Mouse (Mus musculus) MEL (cell line): ENCODE results near the gene Rps15. TPM values are rescaled to one million over a fixed set of nuclear protein-coding genes. Genes with fewer than 3 reads are reported as not detected.

Experiments used
- DNase-seq: peaks from one replicate; pipeline ENCODE4 v3.0.0; 2011; ENCODE audit warnings: low read depth, low spot score
- H3K27ac ChIP-seq: 2 replicates; pipeline ENCODE4 v1.5.1; 2012; ENCODE audit warnings: low read depth, mild to moderate bottlenecking, control low read depth, low read length, moderate library complexity; ENCODE audit not compliant: control insufficient read depth
- H3K27me3 ChIP-seq, 2 experiments: fragments of 150-350 bp in 1 of 2; sonication (generic) in 1 of 2; 2 replicates each; pipeline ENCODE4 v1.6.1; 2012; ENCODE audit warnings: low read length in 2 of 2, mild to moderate bottlenecking in 2 of 2, improper control_type of control experiment in 1 of 2, moderate library complexity in 1 of 2; ENCODE audit not compliant: insufficient read depth in 2 of 2, control insufficient read depth in 1 of 2
- H3K36me3 ChIP-seq, 2 experiments: 2 replicates each; pipeline ENCODE4 v1.6.1; 2012 to 2014; ENCODE audit warnings: low read length in 2 of 2, improper control_type of control experiment in 1 of 2, inconsistent platforms in 1 of 2, mild to moderate bottlenecking in 1 of 2; ENCODE audit not compliant: insufficient read depth in 2 of 2, control insufficient read depth in 1 of 2
- H3K4me1 ChIP-seq, 2 experiments: fragments of 150-350 bp in 1 of 2; sonication (generic) in 1 of 2; 2 replicates each; pipeline ENCODE4 v1.6.1; 2012; ENCODE audit warnings: low read length in 2 of 2, improper control_type of control experiment in 1 of 2, mild to moderate bottlenecking in 1 of 2; ENCODE audit not compliant: insufficient read depth in 2 of 2, control insufficient read depth in 1 of 2
- H3K4me3 ChIP-seq, 2 experiments: fragments of 150-350 bp in 1 of 2; sonication (generic) in 1 of 2; 2 replicates each; pipeline ENCODE4 v1.5.1; 2012; ENCODE audit warnings: low read depth in 2 of 2, low read length in 2 of 2, mild to moderate bottlenecking in 2 of 2, moderate library complexity in 2 of 2, control low read depth in 1 of 2, improper control_type of control experiment in 1 of 2; ENCODE audit not compliant: control insufficient read depth in 1 of 2, insufficient read depth in 1 of 2
- H3K79me2 ChIP-seq: 2 replicates; pipeline ENCODE4 v1.6.1; 2012; ENCODE audit warnings: mild to moderate bottlenecking, low read length, moderate library complexity; ENCODE audit not compliant: control insufficient read depth, poor library complexity, insufficient read depth
- H3K9ac ChIP-seq: 2 replicates; pipeline ENCODE4 v1.6.1; 2012; ENCODE audit warnings: low read depth, mild to moderate bottlenecking, control low read depth, low read length, moderate library complexity; ENCODE audit not compliant: control insufficient read depth, poor library complexity, severe bottlenecking
- H3K9me3 ChIP-seq: fragments of 150-350 bp; sonication (generic); replicated peaks from 2 replicates; pipeline ENCODE4 v1.6.1; 2012; ENCODE audit warnings: mild to moderate bottlenecking, low read length, improper control_type of control experiment, moderate library complexity; ENCODE audit not compliant: insufficient read depth
- BHLHE40 ChIP-seq: IDR thresholded peaks from 2 replicates; pipeline ENCODE4 v1.6.1; 2012; ENCODE audit warnings: low read depth, mild to moderate bottlenecking, inconsistent platforms, low read length, improper control_type of control experiment, borderline replicate concordance
- CHD1 ChIP-seq: IDR thresholded peaks from 2 replicates; pipeline ENCODE4 v1.6.1; 2012; ENCODE audit warnings: low read depth, mild to moderate bottlenecking, inconsistent platforms, low read length, improper control_type of control experiment
- CHD2 ChIP-seq: IDR thresholded peaks from 2 replicates; pipeline ENCODE4 v1.6.1; 2011; ENCODE audit warnings: low read length, improper control_type of control experiment
- CTCF ChIP-seq, 3 experiments: IDR thresholded peaks in 2 of 3; conservative IDR thresholded peaks in 1 of 3; 2 replicates each; pipeline ENCODE4 v1.5.1; 2011 to 2012; ENCODE audit warnings: low read length in 3 of 3, low read depth in 2 of 3, mild to moderate bottlenecking in 2 of 3, improper control_type of control experiment in 1 of 3, inconsistent platforms in 1 of 3, mixed read lengths in 1 of 3, moderate library complexity in 1 of 3; ENCODE audit not compliant: control insufficient read depth in 1 of 3, insufficient read depth in 1 of 3, poor library complexity in 1 of 3, severe bottlenecking in 1 of 3
- E2F4 ChIP-seq: IDR thresholded peaks from 2 replicates; pipeline ENCODE4 v1.6.1; 2011; ENCODE audit warnings: low read depth, low read length, improper control_type of control experiment, borderline replicate concordance
- ELF1 ChIP-seq: IDR thresholded peaks from 2 replicates; pipeline ENCODE4 v1.6.1; 2014; ENCODE audit warnings: low read depth, mild to moderate bottlenecking, inconsistent platforms, low read length, improper control_type of control experiment, moderate library complexity
- EP300 ChIP-seq, 2 experiments: IDR thresholded peaks; 2 replicates each; pipeline ENCODE4 v1.6.1; 2011; ENCODE audit warnings: improper control_type of control experiment in 2 of 2, low read length in 2 of 2, low read depth in 1 of 2, mild to moderate bottlenecking in 1 of 2
- ETS1 ChIP-seq: IDR thresholded peaks from 2 replicates; pipeline ENCODE4 v1.6.1; 2012; ENCODE audit warnings: low read depth, mild to moderate bottlenecking, inconsistent platforms, low read length, improper control_type of control experiment, moderate library complexity
- GABPA ChIP-seq: IDR thresholded peaks from 2 replicates; pipeline ENCODE4 v1.6.1; 2012; ENCODE audit warnings: low read depth, mild to moderate bottlenecking, inconsistent platforms, low read length, improper control_type of control experiment, moderate library complexity
- GATA1 ChIP-seq: IDR thresholded peaks from 2 replicates; pipeline ENCODE4 v1.6.1; 2011; ENCODE audit warnings: low read depth, low read length, improper control_type of control experiment
- HCFC1 ChIP-seq: IDR thresholded peaks from 2 replicates; pipeline ENCODE4 v1.6.1; 2012; ENCODE audit warnings: low read depth, mild to moderate bottlenecking, inconsistent platforms, low read length, improper control_type of control experiment, moderate library complexity
- JUND ChIP-seq: IDR thresholded peaks from 2 replicates; pipeline ENCODE4 v1.6.1; 2011; ENCODE audit warnings: low read depth, mild to moderate bottlenecking, improper control_type of control experiment, low read length
- KAT2A ChIP-seq: conservative IDR thresholded peaks from 2 replicates; pipeline ENCODE4 v1.6.1; 2012; ENCODE audit warnings: low read depth, low read length, improper control_type of control experiment, inconsistent platforms
- MAFK ChIP-seq: IDR thresholded peaks from 2 replicates; pipeline ENCODE4 v1.6.1; 2011; ENCODE audit warnings: low read depth, mild to moderate bottlenecking, low read length, improper control_type of control experiment, borderline replicate concordance
- MAX ChIP-seq: IDR thresholded peaks from 2 replicates; pipeline ENCODE4 v1.6.1; 2011; ENCODE audit warnings: low read length, improper control_type of control experiment
- MAZ ChIP-seq: IDR thresholded peaks from 2 replicates; pipeline ENCODE4 v1.6.1; 2012; ENCODE audit warnings: low read depth, mild to moderate bottlenecking, inconsistent platforms, low read length, improper control_type of control experiment
- MXI1 ChIP-seq: IDR thresholded peaks from 2 replicates; pipeline ENCODE4 v1.6.1; 2011; ENCODE audit warnings: mild to moderate bottlenecking, low read depth, low read length, improper control_type of control experiment
- MYB ChIP-seq: IDR thresholded peaks from 2 replicates; pipeline ENCODE4 v1.6.1; 2011; ENCODE audit warnings: mild to moderate bottlenecking, low read depth, low read length, improper control_type of control experiment
- MYC ChIP-seq: IDR thresholded peaks from 2 replicates; pipeline ENCODE4 v1.6.1; 2011; ENCODE audit warnings: low read depth, mild to moderate bottlenecking, low read length, improper control_type of control experiment, moderate library complexity
- NELFE ChIP-seq: IDR thresholded peaks from 2 replicates; pipeline ENCODE4 v1.6.1; 2011; ENCODE audit warnings: low read depth, low read length, improper control_type of control experiment
- NRF1 ChIP-seq: IDR thresholded peaks from 2 replicates; pipeline ENCODE4 v1.6.1; 2014; ENCODE audit warnings: low read depth, mild to moderate bottlenecking, inconsistent platforms, low read length, improper control_type of control experiment, moderate library complexity; ENCODE audit not compliant: poor library complexity, insufficient read depth, severe bottlenecking
- POLR2A ChIP-seq, 2 experiments: IDR thresholded peaks; 2 replicates each; pipeline ENCODE4 v1.6.1; 2011 to 2012; ENCODE audit warnings: low read length in 2 of 2, mild to moderate bottlenecking in 2 of 2, control low read depth in 1 of 2, improper control_type of control experiment in 1 of 2, low read depth in 1 of 2, moderate library complexity in 1 of 2; ENCODE audit not compliant: control insufficient read depth in 1 of 2, insufficient read depth in 1 of 2, poor library complexity in 1 of 2
- POLR2AphosphoS2 ChIP-seq: IDR thresholded peaks from 2 replicates; pipeline ENCODE4 v1.6.1; 2011; ENCODE audit warnings: low read length, improper control_type of control experiment
- POLR2AphosphoS5 ChIP-seq: IDR thresholded peaks from 2 replicates; pipeline ENCODE4 v1.6.1; 2012; ENCODE audit warnings: low read depth, borderline replicate concordance, mild to moderate bottlenecking, inconsistent platforms, low read length, moderate library complexity, mixed read lengths
- RAD21 ChIP-seq: IDR thresholded peaks from 2 replicates; pipeline ENCODE4 v1.6.1; 2011; ENCODE audit warnings: mild to moderate bottlenecking, low read depth, low read length, improper control_type of control experiment
- RCOR1 ChIP-seq: IDR thresholded peaks from 2 replicates; pipeline ENCODE4 v1.6.1; 2012; ENCODE audit warnings: low read depth, mild to moderate bottlenecking, inconsistent platforms, low read length, improper control_type of control experiment
- SIN3A ChIP-seq: IDR thresholded peaks from 2 replicates; pipeline ENCODE4 v1.6.1; 2012; ENCODE audit warnings: low read length, improper control_type of control experiment, inconsistent platforms
- SMC3 ChIP-seq: IDR thresholded peaks from 2 replicates; pipeline ENCODE4 v1.6.1; 2011; ENCODE audit warnings: low read depth, low read length, improper control_type of control experiment
- TAL1 ChIP-seq: IDR thresholded peaks from 2 replicates; pipeline ENCODE4 v1.6.1; 2012; ENCODE audit warnings: mild to moderate bottlenecking, inconsistent platforms, low read length, moderate library complexity, mixed read lengths
- TBP ChIP-seq: IDR thresholded peaks from 2 replicates; pipeline ENCODE4 v1.8.0; 2011; ENCODE audit warnings: low read depth, low read length, improper control_type of control experiment
- UBTF ChIP-seq: IDR thresholded peaks from 2 replicates; pipeline ENCODE4 v1.6.1; 2012; ENCODE audit warnings: low read depth, mild to moderate bottlenecking, inconsistent platforms, low read length, improper control_type of control experiment, moderate library complexity, borderline replicate concordance; ENCODE audit not compliant: insufficient read depth
- USF2 ChIP-seq, 2 experiments: IDR thresholded peaks; 2 replicates each; pipeline ENCODE4 v1.6.1; 2011 to 2012; ENCODE audit warnings: improper control_type of control experiment in 2 of 2, low read length in 2 of 2, borderline replicate concordance in 1 of 2, inconsistent platforms in 1 of 2, low read depth in 1 of 2, mild to moderate bottlenecking in 1 of 2; ENCODE audit not compliant: insufficient read depth in 1 of 2
- ZC3H11A ChIP-seq: IDR thresholded peaks from 2 replicates; pipeline ENCODE4 v1.6.1; 2012; ENCODE audit warnings: low read depth, mild to moderate bottlenecking, inconsistent platforms, low read length, improper control_type of control experiment
- ZMIZ1 ChIP-seq: IDR thresholded peaks from 2 replicates; pipeline ENCODE4 v1.6.1; 2012; ENCODE audit warnings: low read depth, mild to moderate bottlenecking, inconsistent platforms, low read length, improper control_type of control experiment, moderate library complexity
- ZNF384 ChIP-seq: IDR thresholded peaks from 2 replicates; pipeline ENCODE4 v1.6.1; 2012; ENCODE audit warnings: low read depth, mild to moderate bottlenecking, inconsistent platforms, low read length, improper control_type of control experiment
- polyA plus RNA-seq, 2 experiments: library from polyadenylated mRNA; stranded (reverse) in 1 of 2; unstranded in 1 of 2; fragments of >175 nt in 1 of 2; fragments of >200 nt in 1 of 2; gene quantifications; 2 replicates each; pipeline versions ENCODE4 v1.2.1 to v1.2.4; 2012; ENCODE audit warnings: low replicate concordance in 2 of 2, low read depth in 1 of 2; ENCODE audit not compliant: insufficient read length in 2 of 2, insufficient read depth in 1 of 2, missing spikeins in 1 of 2
- total RNA-seq: library from RNA; depleted of rRNA; stranded (reverse); fragments of 300-350 nt; gene quantifications from 2 replicates; pipeline ENCODE4 v1.2.3, GENCODE M21; 2012; rRNA removed

The Rps15 gene
- total RNA-seq (3,963 and 4,320 TPM in 2 replicates), polyA plus RNA-seq (1,000 to 10,000 TPM; 1,331 to 3,905 TPM)

- Histone ChIP-seq H3K36me3 (peaks cover 8 to 9% of the 10 kb centered on the region in 2 experiments; a peak in 3 of 4 replicates), H3K27ac (peak within 1 kb of the TSS; percentile 88), H3K4me1 (peaks cover 0 to 22% of the 10 kb centered on the region in 2 experiments; a peak in 2 of 4 replicates), H3K79me2 (peaks cover 19% of the 10 kb centered on the region), H3K27me3 (no peaks in the 10 kb centered on the region), H3K9ac (peak within 1 kb of the TSS; percentile 98), H3K9me3 (no peaks in the 10 kb centered on the region), H3K4me3 (peak within 1 kb of the TSS; percentile 75 to 95)
- DNase-seq = peak; percentile 97
- TF ChIP-seq TBP (peak; percentile 97), ELF1 (peak; percentile 92), POLR2A (IDR thresholded peaks at IDR 0.05; ENCODE audit: control insufficient read depth in 1 of 2, insufficient read depth in 1 of 2, low read depth in 1 of 2, low read length in 2 of 2, poor library complexity in 1 of 2) (peak; percentile 94 to 98), BHLHE40 (no peak), RCOR1 (no peak), CHD1 (0 out of 2 replicates have a peak, but pooled peaks have one; percentile 48), TAL1 (no peak), CHD2 (peak; percentile 92), MAX (peak; percentile 84), KAT2A (peak; percentile 86), ZC3H11A (no peak), CTCF (IDR thresholded peaks at IDR 0.05 in 2 of 3, conservative IDR thresholded peaks at IDR 0.05 in 1 of 3; ENCODE audit: control insufficient read depth in 1 of 3, insufficient read depth in 1 of 3, low read depth in 2 of 3, low read length in 3 of 3, poor library complexity in 1 of 3, severe bottlenecking in 1 of 3) (peak; percentile 21 to 88 (median 85); a peak in 5 of 6 replicates), ZMIZ1 (peak; percentile 93), USF2 (IDR thresholded peaks at IDR 0.05; ENCODE audit: borderline replicate concordance in 1 of 2, insufficient read depth in 1 of 2, low read depth in 1 of 2, low read length in 2 of 2) (no peak; a peak in 1 of 4 replicates), POLR2AphosphoS2 (peak; percentile 98), GABPA (no peak; the same call in 1 of the 2 replicates), MAFK (no peak), POLR2AphosphoS5 (no peak), SIN3A (peak; percentile 80), ZNF384 (no peak), MXI1 (peak; percentile 51), HCFC1 (peak; percentile 94), E2F4 (no peak), JUND (no peak), NELFE (peak; percentile 99), MYB (peak; percentile 86), NRF1 (peak; percentile 81), GATA1 (peak; percentile 44), RAD21 (no peak), MYC (peak; percentile 85), ETS1 (no peak), MAZ (0 out of 2 replicates have a peak, but pooled peaks have one; percentile 40), SMC3 (peak; percentile 27; the same call in 1 of the 2 replicates), EP300 (IDR thresholded peaks at IDR 0.05; ENCODE audit: low read depth in 1 of 2, low read length in 2 of 2) (no peak; a peak in 1 of 4 replicates), UBTF (peak; percentile 72; the same call in 1 of the 2 replicates)
These were observed at the start of gene Rps15 for GRCm38 (mm10) chr10:80292251-80293146. Rps15 (plus strand) TSS chr10:80292453.
